Mouse (Mus musculus): ENCODE measurements around the gene Adam12.

DNA sequence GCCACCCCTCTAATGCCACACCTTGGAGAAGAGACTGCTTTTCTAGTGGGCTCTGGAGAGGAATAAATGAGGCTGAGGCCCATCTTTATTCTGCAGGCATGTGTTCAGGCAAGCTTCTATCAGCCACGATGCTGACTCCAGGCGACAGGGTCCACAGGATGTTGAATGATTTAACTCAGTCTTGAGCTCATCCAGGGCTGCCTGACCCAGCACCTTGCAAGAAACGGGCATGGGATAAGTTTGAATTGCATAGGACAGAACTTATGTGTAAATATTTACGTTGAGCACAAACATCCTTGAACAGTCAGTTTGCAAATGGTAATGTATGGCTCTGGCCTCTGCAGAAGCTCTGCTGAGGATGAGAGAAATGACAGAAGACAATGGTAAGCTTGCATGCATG is 372.4 kb downstream of the Adam12 start:
- no peak for TF ChIP-seq CTCF (IDR thresholded peaks at IDR 0.05; ENCODE audit: extremely low read depth, insufficient read depth, low read length)
- no peak for TF ChIP-seq POLR2A (IDR thresholded peaks at IDR 0.05; ENCODE audit: extremely low read depth, insufficient read depth, low read length)

Measured in cortical plate, adult 2 months (tissue).